Mouse (Mus musculus): ENCODE measurements around the gene Vamp5. TPM values are rescaled to one million over a fixed set of nuclear protein-coding genes. Genes with fewer than 3 reads are reported as not detected.

The Vamp5 gene
- polyA plus RNA-seq (2015; fragmentation: Nextera tagmentation; extraction: Ambion mirVana), result 19.7 and 20.6 TPM in 2 replicates

GRCm38 (mm10) chr6:72380131-72380770 is at the start of gene Vamp5:
TSS of gene Vamp5 (minus strand) at chr6:72380468.
- H3K36me3 ChIP-seq, result peaks cover 12% of the 10 kb centered on the region
- H3K4me3 ChIP-seq, result peak within 1 kb of the TSS; percentile 60
- H3K9ac ChIP-seq, result peak within 1 kb of the TSS; percentile 75
- H3K4me1 ChIP-seq, result peaks cover 11% of the 10 kb centered on the region
- H3K27ac ChIP-seq, result peak within 1 kb of the TSS; percentile 29; the same call in 1 of the 2 replicates
- H3K27me3 ChIP-seq, result peaks cover 6% of the 10 kb centered on the region
- H3K9me3 ChIP-seq, result no peaks in the 10 kb centered on the region
- peak; percentile 75; the same call in 1 of the 2 replicates for ATAC-seq (ENCODE audit: insufficient number of reproducible peaks, insufficient read depth, low FRiP score, low TSS enrichment, low read depth)
- WGBS, result under 1% methylated on average over 49 of the region's 49 CpGs
- peak within 1 kb of the TSS; percentile 78 for H3K4me2 ChIP-seq

- no peak for ATAC-seq (ENCODE audit: insufficient number of reproducible peaks, insufficient read depth, low FRiP score, low TSS enrichment, low read depth)
- 88% methylated on average over 21 of the region's 21 CpGs for WGBS
Measured at GRCm38 (mm10) chr6:72429061-72429842, 49.0 kb upstream of the Vamp5 start.

DNA sequence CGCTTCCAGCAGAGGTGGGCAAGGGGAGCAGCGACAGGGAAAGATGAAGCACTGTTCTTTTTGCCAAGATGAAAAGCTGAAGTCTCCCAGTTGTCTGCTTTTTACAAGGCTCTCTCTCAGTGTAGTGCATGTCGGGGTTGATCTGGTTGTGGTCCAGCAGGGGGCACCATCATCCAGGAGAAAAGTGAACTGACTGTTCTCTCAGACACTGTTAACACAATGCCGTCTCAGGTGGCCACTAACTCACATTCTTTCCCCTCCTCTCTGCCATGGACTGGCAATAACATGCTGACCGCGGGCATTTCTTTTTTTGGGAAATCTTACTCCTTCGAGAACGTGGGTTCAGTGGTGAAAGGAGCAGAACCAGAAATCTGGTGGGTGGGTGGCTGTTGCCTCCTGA is 47.8 kb upstream of the Vamp5 start:
- ATAC-seq (ENCODE audit: insufficient number of reproducible peaks, insufficient read depth, low FRiP score, low TSS enrichment, low read depth), result no peak
- Histone ChIP-seq H3K4me2 (no peak overlapping the region), H3K36me3 (peaks cover 93% of the 10 kb centered on the region), H3K4me1 (no peaks in the 10 kb centered on the region), H3K27ac (no peak overlapping the region), H3K9me3 (no peaks in the 10 kb centered on the region), H3K27me3 (no peaks in the 10 kb centered on the region), H3K9ac (no peak overlapping the region), H3K4me3 (no peak overlapping the region)
- WGBS, result 34% methylated on average over 8 of the region's 8 CpGs

More at GRCm38 (mm10) chr6:72429061-72429842, 49.0 kb upstream of the Vamp5 start:
- Histone ChIP-seq H3K27me3 (no peaks in the 10 kb centered on the region), H3K4me1 (no peaks in the 10 kb centered on the region), H3K27ac (peak overlapping the region; percentile 24; the same call in 1 of the 2 replicates), H3K4me3 (no peak overlapping the region), H3K9me3 (no peaks in the 10 kb centered on the region), H3K4me2 (no peak overlapping the region), H3K9ac (no peak overlapping the region), H3K36me3 (peaks cover 92% of the 10 kb centered on the region)

GRCm38 (mm10) chr6:72425646-72426045 is 45.4 kb upstream of the Vamp5 start:
- 94% methylated on average over 11 of the region's 11 CpGs for WGBS
- Histone ChIP-seq H3K4me2 (no peak overlapping the region), H3K9me3 (no peaks in the 10 kb centered on the region), H3K36me3 (peaks cover 93% of the 10 kb centered on the region), H3K4me1 (no peaks in the 10 kb centered on the region), H3K9ac (no peak overlapping the region), H3K27ac (no peak overlapping the region), H3K4me3 (no peak overlapping the region), H3K27me3 (no peaks in the 10 kb centered on the region)
- no peak for ATAC-seq (ENCODE audit: insufficient number of reproducible peaks, insufficient read depth, low FRiP score, low TSS enrichment, low read depth)

DNA sequence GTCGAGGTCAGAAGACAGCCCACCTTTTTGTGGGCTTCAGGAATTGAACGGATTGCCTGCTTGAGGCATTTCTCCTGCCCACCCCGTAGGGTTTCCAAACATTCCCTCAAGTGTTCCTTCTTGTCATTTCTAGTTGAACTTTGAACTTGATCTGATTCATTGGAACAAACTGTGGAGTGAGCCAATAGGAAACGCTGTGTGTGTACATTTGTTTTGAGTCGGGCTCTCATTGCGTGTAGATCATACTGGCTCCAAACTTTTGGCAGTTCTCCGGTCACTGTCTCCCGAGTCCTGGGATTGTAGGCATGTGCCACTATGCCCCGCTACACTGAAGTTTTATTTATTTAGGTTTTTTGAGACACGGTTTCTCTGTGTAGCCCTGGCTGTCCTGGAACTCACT is 40.6 kb upstream of the Vamp5 start:
- no peak overlapping the region for H3K9ac ChIP-seq
- no peak overlapping the region for H3K4me2 ChIP-seq
- H3K4me3 ChIP-seq, result no peak overlapping the region
- no peak for ATAC-seq (ENCODE audit: insufficient number of reproducible peaks, insufficient read depth, low FRiP score, low TSS enrichment, low read depth)
- H3K27me3 ChIP-seq, result no peaks in the 10 kb centered on the region
- WGBS, result 94% methylated on average over 10 of the region's 10 CpGs
- H3K27ac ChIP-seq, result no peak overlapping the region
- peaks cover 92% of the 10 kb centered on the region for H3K36me3 ChIP-seq
- H3K4me1 ChIP-seq, result peaks cover 5% of the 10 kb centered on the region; the same call in 1 of the 2 replicates
- H3K9me3 ChIP-seq, result no peaks in the 10 kb centered on the region

DNA sequence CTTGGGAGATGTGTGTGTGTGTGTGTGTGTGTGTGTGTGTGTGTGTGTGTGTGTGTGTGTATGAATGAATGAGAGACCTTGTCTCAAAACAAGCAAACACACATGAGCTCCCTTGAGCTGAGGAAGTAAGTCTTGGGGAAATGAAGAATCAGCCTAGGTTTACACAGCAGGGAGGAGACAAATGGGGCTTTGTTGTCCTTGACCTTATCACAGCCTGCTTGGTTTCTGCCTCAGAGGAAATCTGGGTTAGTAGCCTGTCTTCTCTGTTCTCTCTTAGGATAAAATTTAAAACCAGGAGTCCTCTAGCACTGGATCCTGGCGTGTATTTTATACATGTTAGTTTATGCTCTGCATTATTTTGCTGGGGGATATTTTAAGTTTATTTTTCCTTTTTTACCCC is 39.5 kb upstream of the Vamp5 start:
- Histone ChIP-seq H3K4me1 (peaks cover 16% of the 10 kb centered on the region), H3K36me3 (peaks cover 82% of the 10 kb centered on the region), H3K27me3 (no peaks in the 10 kb centered on the region), H3K4me2 (no peak overlapping the region), H3K27ac (no peak overlapping the region), H3K9me3 (no peaks in the 10 kb centered on the region), H3K4me3 (no peak overlapping the region), H3K9ac (no peak overlapping the region)
- 67% methylated on average over 1 of the region's 1 CpGs for WGBS
- ATAC-seq (ENCODE audit: insufficient number of reproducible peaks, insufficient read depth, low FRiP score, low TSS enrichment, low read depth), result no peak

- H3K27me3 ChIP-seq, result no peaks in the 10 kb centered on the region
- no peak for ATAC-seq (ENCODE audit: insufficient number of reproducible peaks, insufficient read depth, low FRiP score, low TSS enrichment, low read depth)
- no peak overlapping the region for H3K27ac ChIP-seq
- H3K9me3 ChIP-seq, result no peaks in the 10 kb centered on the region
- 92% methylated on average over 4 of the region's 4 CpGs for WGBS
- H3K9ac ChIP-seq, result no peak overlapping the region
- no peak overlapping the region for H3K4me3 ChIP-seq
- peaks cover 24% of the 10 kb centered on the region for H3K4me1 ChIP-seq
- peaks cover 67% of the 10 kb centered on the region for H3K36me3 ChIP-seq
- no peak overlapping the region for H3K4me2 ChIP-seq
Measured at GRCm38 (mm10) chr6:72418279-72418678, 38.0 kb upstream of the Vamp5 start.

DNA sequence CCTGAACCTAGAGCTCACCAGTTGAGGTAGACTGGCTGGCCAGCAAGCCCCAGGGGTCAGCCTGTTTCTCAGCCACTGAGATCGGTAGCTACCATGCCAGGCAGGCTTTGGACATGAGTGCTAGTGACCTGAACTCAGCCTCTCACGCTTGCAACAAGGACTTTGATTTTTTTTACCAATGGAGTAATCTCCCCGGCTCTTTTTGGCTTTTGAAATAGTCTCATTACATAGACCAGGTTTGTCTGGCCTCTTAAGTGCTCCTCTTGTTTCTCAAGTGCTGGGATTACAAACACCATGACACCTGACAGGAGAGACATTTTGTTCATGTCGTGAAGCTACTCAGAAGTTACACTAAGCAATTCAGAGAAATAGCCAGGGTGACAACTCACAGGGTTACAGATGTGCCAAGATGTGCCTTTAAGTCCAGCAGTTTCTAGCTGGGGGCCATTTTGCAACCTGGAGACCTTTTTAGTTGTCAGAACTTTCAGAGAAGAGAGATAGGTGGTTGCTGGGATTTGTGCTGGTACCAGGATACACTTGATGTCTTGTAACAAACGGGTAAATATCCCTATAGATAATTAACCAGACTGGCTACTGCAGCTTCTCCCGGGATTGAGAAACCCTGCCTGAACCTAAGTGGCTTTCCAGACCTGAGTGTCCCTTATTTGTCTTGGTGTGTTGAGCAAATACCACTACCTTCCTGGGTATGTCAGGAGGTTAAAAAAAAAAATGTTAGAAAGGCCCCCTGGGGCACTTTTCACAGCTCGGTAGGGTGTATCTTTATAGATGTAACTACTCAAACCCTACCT is 35.9 kb upstream of the Vamp5 start:
- Histone ChIP-seq H3K4me2 (peak overlapping the region; percentile 77; the same call in 1 of the 2 replicates), H3K36me3 (peaks cover 46% of the 10 kb centered on the region), H3K9ac (0 out of 2 replicates have a peak overlapping the region, but pooled peaks have one; percentile 17), H3K4me1 (peaks cover 24% of the 10 kb centered on the region), H3K27me3 (no peaks in the 10 kb centered on the region), H3K4me3 (no peak overlapping the region), H3K9me3 (no peaks in the 10 kb centered on the region), H3K27ac (no peak overlapping the region)
- 80% methylated on average over 7 of the region's 7 CpGs for WGBS
- no peak for ATAC-seq (ENCODE audit: insufficient number of reproducible peaks, insufficient read depth, low FRiP score, low TSS enrichment, low read depth)

DNA sequence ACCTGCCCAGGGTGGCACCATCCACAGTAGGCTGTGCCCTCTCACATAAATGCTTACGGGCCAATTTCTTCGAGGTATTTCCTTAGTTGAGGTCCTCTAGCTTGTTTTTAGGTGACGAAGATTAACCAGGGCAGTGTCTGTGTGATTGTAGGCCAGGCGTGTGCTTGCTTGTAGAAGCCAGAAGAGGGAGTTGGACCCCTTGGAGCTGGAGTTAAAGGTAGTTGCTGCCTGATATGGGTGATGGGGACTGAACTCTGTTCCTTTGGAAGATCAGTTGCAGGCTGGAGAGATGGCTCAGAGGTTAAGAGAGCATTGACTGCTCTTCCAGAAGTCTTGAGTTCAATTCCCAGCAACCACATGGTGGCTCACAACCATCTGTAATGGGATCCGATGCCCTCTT is 34.9 kb upstream of the Vamp5 start:
- H3K36me3 ChIP-seq, result peaks cover 36% of the 10 kb centered on the region
- no peaks in the 10 kb centered on the region for H3K27me3 ChIP-seq
- H3K4me1 ChIP-seq, result peaks cover 24% of the 10 kb centered on the region
- H3K4me3 ChIP-seq, result peak overlapping the region; percentile 86
- H3K9ac ChIP-seq, result peak overlapping the region; percentile 93
- H3K9me3 ChIP-seq, result no peaks in the 10 kb centered on the region
- no peak for ATAC-seq (ENCODE audit: insufficient number of reproducible peaks, insufficient read depth, low FRiP score, low TSS enrichment, low read depth)
- H3K27ac ChIP-seq, result no peak overlapping the region
- 87% methylated on average over 5 of the region's 5 CpGs for WGBS
- peak overlapping the region; percentile 77 for H3K4me2 ChIP-seq

- H3K9me3 ChIP-seq, result no peaks in the 10 kb centered on the region
- peaks cover 28% of the 10 kb centered on the region for H3K36me3 ChIP-seq
- H3K4me3 ChIP-seq, result peak within 1 kb of the TSS; percentile 86
- 1% methylated on average over 33 of the region's 33 CpGs for WGBS
- H3K27me3 ChIP-seq, result no peaks in the 10 kb centered on the region
- peak within 1 kb of the TSS; percentile 93 for H3K9ac ChIP-seq
- H3K27ac ChIP-seq, result peak within 1 kb of the TSS; percentile 66
- ATAC-seq (ENCODE audit: insufficient number of reproducible peaks, insufficient read depth, low FRiP score, low TSS enrichment, low read depth), result peak; percentile 96
- peaks cover 24% of the 10 kb centered on the region for H3K4me1 ChIP-seq
- peak within 1 kb of the TSS; percentile 77 for H3K4me2 ChIP-seq
Measured at GRCm38 (mm10) chr6:72414076-72414756, 33.9 kb upstream of the Vamp5 start, which contains the start of gene Ggcx. TSS of gene Ggcx (plus strand) at chr6:72414308.

GRCm38 (mm10) chr6:72410518-72410917 is 30.2 kb upstream of the Vamp5 start:
- Histone ChIP-seq H3K9ac (peak overlapping the region; percentile 52), H3K4me2 (no peak overlapping the region), H3K27me3 (no peaks in the 10 kb centered on the region), H3K36me3 (no peaks in the 10 kb centered on the region), H3K4me3 (no peak overlapping the region), H3K4me1 (peaks cover 15% of the 10 kb centered on the region), H3K9me3 (no peaks in the 10 kb centered on the region), H3K27ac (no peak overlapping the region)
- no peak for ATAC-seq (ENCODE audit: insufficient number of reproducible peaks, insufficient read depth, low FRiP score, low TSS enrichment, low read depth)
- 76% methylated on average over 7 of the region's 7 CpGs for WGBS
